Mouse (Mus musculus): ENCODE results near the gene Gm11077. TPM values are rescaled to one million over a fixed set of nuclear protein-coding genes. Genes with fewer than 3 reads are reported as not detected.

Gm11077 gene
- not detected for polyA plus RNA-seq (2017; shearing (Covaris generic))

GRCm38 (mm10) chr6:140729272-140729671, at the start of gene Gm11077:
TSS of gene Gm11077 (plus strand) at chr6:140729284.

Other genes starting within 250 kb of the Gm11077 start
- 15.8 TPM for gene Aebp2, start 106.6 kb upstream of the Gm11077 start, polyA plus RNA-seq (2017; shearing (Covaris generic))